Mouse (Mus musculus): Measurements from ENCODE around the gene Srp68. TPM values are rescaled to one million over a fixed set of nuclear protein-coding genes. Genes with fewer than 3 reads are reported as not detected.
A peak's percentile ranks its signal among the peaks of the same experiment; 100 is the strongest.
"Not testable (repeated sequence)": the region's sequence is repeated elsewhere in the genome, so short reads cannot be mapped to it uniquely, and the experiment has no call there.

The Srp68 gene
- polyA plus RNA-seq, 1 experiment from 2014 or later = 89.8 TPM

- no peak overlapping the region for H3K4me3 ChIP-seq (ENCODE audit: low read depth, low read length)
- H3K4me2 ChIP-seq = no peak overlapping the region
- no peak overlapping the region for H3K27ac ChIP-seq (ENCODE audit: low read depth)
- no peak overlapping the region for H3K9ac ChIP-seq
- H3K4me1 ChIP-seq (ENCODE audit: insufficient read depth) = no peaks in the 10 kb centered on the region
- ATAC-seq (ENCODE audit: insufficient read depth) = no peak
- peaks cover 18% of the 10 kb centered on the region for H3K36me3 ChIP-seq (ENCODE audit: insufficient read depth)
- no peak for DNase-seq
- peaks cover 48% of the 10 kb centered on the region for H3K27me3 ChIP-seq (ENCODE audit: insufficient read depth, low read length)
- TF ChIP-seq CTCF (IDR thresholded peaks at IDR 0.05; ENCODE audit: low read depth) = no peak
- WGBS = 36% methylated on average over 6 of the region's 6 CpGs
- H3K9me3 ChIP-seq (ENCODE audit: low read depth, low read length) = no peaks in the 10 kb centered on the region
These were observed 10.0 kb upstream of the Srp68 start for GRCm38 (mm10) chr11:116283982-116284381.

DNA sequence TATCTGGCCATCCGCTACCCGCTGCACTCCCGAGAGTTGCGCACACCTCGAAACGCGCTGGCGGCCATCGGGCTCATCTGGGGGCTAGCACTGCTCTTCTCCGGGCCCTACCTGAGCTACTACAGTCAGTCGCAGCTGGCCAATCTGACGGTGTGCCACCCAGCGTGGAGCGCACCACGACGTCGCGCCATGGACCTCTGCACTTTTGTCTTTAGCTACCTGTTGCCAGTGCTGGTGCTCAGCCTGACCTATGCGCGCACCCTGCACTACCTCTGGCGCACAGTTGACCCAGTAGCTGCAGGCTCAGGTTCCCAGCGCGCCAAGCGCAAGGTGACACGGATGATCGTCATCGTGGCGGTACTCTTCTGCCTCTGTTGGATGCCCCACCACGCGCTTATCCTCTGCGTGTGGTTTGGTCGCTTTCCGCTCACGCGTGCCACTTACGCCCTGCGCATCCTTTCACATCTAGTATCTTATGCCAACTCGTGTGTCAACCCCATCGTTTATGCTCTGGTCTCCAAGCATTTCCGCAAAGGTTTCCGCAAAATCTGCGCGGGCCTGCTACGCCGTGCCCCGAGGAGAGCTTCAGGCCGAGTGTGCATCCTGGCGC, 9.0 kb upstream of the Srp68 start:
- Histone ChIP-seq H3K4me2 (no peak overlapping the region), H3K9me3 (ENCODE audit: low read depth, low read length) (no peaks in the 10 kb centered on the region), H3K4me3 (ENCODE audit: low read depth, low read length) (no peak overlapping the region), H3K27me3 (ENCODE audit: insufficient read depth, low read length) (peaks cover 48% of the 10 kb centered on the region), H3K27ac (ENCODE audit: low read depth) (no peak overlapping the region), H3K36me3 (ENCODE audit: insufficient read depth) (peaks cover 8% of the 10 kb centered on the region), H3K4me1 (ENCODE audit: insufficient read depth) (no peaks in the 10 kb centered on the region), H3K9ac (no peak overlapping the region)
- TF ChIP-seq CTCF (IDR thresholded peaks at IDR 0.05; ENCODE audit: low read depth) = no peak
- DNase-seq (no peak), ATAC-seq (ENCODE audit: insufficient read depth) (no peak)
- 10% methylated on average over 48 of the region's 48 CpGs for WGBS

DNA sequence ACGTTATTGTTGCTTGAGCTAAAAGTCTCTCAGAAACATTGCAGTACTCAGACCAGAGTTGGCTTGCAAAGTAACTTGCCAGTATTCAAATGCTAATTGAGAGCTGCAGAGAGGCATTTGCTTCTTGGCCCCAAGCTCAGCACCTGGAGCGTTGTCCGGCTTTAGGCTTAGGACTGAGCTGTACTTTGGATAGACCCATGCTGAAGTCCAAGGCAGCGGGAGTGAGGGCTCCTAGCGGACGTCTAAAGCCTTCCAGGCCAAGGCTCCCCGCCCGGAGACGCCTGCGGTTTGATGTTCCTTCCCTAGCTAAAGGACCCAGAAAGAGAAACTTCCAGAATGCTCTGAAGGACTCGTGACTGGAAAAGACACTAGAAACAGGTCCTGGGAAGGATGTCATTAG, 8.1 kb upstream of the Srp68 start:
- H3K4me3 ChIP-seq (ENCODE audit: low read depth, low read length) = peak overlapping the region; percentile 28; the same call in 1 of the 2 replicates
- WGBS = 4% methylated on average over 11 of the region's 11 CpGs
- H3K4me2 ChIP-seq = 0 out of 2 replicates have a peak overlapping the region, but pooled peaks have one; percentile 54
- H3K36me3 ChIP-seq (ENCODE audit: insufficient read depth) = no peaks in the 10 kb centered on the region
- no peaks in the 10 kb centered on the region for H3K4me1 ChIP-seq (ENCODE audit: insufficient read depth)
- ATAC-seq (ENCODE audit: insufficient read depth) = no peak
- no peaks in the 10 kb centered on the region for H3K9me3 ChIP-seq (ENCODE audit: low read depth, low read length)
- no peak overlapping the region for H3K27ac ChIP-seq (ENCODE audit: low read depth)
- H3K27me3 ChIP-seq (ENCODE audit: insufficient read depth, low read length) = peaks cover 48% of the 10 kb centered on the region
- TF ChIP-seq CTCF (IDR thresholded peaks at IDR 0.05; ENCODE audit: low read depth) = peak; percentile 41
- H3K9ac ChIP-seq = no peak overlapping the region
- DNase-seq = peak; percentile 71

DNA sequence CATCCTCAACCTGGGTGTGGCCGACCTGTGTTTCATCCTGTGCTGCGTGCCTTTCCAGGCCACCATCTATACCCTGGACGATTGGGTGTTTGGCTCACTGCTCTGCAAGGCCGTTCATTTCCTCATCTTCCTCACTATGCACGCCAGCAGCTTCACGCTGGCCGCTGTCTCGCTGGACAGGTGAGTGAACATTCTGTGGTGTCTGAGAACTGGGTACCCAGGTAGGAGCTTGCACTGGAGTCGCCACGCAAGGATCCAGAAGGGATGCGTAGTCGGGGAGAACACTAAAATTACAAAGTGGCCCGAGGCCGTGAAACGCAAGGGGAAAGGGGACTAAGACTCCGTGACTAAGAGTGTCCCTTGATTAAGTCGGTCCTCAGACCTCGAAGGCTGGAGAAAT, 7.7 kb upstream of the Srp68 start:
- DNase-seq = no peak
- WGBS = 4% methylated on average over 18 of the region's 18 CpGs
- no peaks in the 10 kb centered on the region for H3K4me1 ChIP-seq (ENCODE audit: insufficient read depth)

DNA sequence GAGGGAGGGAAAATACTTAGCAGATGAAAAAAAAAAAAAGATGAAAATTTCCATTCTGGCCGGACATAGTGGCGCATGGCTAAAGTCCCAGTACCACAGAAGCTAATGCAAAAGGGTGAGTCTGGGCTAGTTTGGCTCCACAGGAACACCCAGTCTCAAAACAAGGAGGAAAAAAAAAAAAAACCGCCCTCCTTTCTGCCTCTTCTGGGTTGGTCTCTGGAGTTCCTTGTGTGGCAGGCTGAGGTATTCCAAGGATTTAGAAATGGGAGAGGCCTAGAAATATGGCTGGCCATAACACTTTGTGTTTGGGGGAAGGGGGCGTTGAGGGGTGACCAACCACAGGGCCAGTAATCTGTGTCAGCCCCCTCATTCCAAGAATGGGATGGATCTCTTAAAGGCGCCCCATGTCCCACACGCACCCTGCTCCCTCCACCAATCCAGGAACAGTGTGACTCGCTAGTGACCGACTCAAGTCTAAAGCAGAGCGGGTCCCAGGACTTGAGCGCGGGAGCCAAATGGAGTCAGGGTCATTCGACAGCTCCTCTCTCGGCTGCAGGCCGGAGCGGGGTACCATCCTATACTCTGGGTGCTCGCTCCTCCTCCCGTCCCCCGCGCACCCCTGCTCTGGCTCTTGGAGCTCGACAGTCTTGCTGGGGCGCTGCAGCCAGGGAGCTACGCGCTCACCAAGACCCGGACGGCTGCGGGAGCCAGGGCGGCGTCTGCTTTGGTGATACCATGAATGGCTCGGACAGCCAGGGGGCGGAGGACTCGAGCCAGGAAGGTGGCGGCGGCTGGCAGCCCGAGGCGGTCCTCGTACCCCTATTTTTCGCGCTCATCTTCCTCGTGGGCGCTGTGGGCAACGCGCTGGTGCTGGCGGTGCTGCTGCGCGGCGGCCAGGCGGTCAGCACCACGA, 7.0 kb upstream of the Srp68 start, which contains the start of gene Galr2:
Gene Galr2 (plus strand): TSS at position 189 of the 913 bp plus-strand sequence.
- peaks cover 48% of the 10 kb centered on the region for H3K27me3 ChIP-seq (ENCODE audit: insufficient read depth, low read length)
- ATAC-seq (ENCODE audit: insufficient read depth) (no peak), DNase-seq (peak; percentile 33)
- no peaks in the 10 kb centered on the region for H3K36me3 ChIP-seq (ENCODE audit: insufficient read depth)
- no peaks in the 10 kb centered on the region for H3K4me1 ChIP-seq (ENCODE audit: insufficient read depth)
- peak within 1 kb of the TSS; percentile 54 for H3K4me2 ChIP-seq
- no peak within 1 kb of the TSS for H3K27ac ChIP-seq (ENCODE audit: low read depth)
- H3K9me3 ChIP-seq (ENCODE audit: low read depth, low read length) = no peaks in the 10 kb centered on the region
- no peak within 1 kb of the TSS; the same call in 1 of the 2 replicates for H3K9ac ChIP-seq
- peak within 1 kb of the TSS; percentile 28 for H3K4me3 ChIP-seq (ENCODE audit: low read depth, low read length)
- TF ChIP-seq CTCF (IDR thresholded peaks at IDR 0.05; ENCODE audit: low read depth) = peak; percentile 31
- WGBS = 5% methylated on average over 48 of the region's 48 CpGs

More for the DNA sequence above, 7.7 kb upstream of the Srp68 start:
- Histone ChIP-seq H3K9ac (no peak overlapping the region; the same call in 1 of the 2 replicates), H3K36me3 (ENCODE audit: insufficient read depth) (no peaks in the 10 kb centered on the region), H3K4me2 (peak overlapping the region; percentile 54), H3K27ac (ENCODE audit: low read depth) (no peak overlapping the region), H3K27me3 (ENCODE audit: insufficient read depth, low read length) (peaks cover 48% of the 10 kb centered on the region), H3K9me3 (ENCODE audit: low read depth, low read length) (no peaks in the 10 kb centered on the region), H3K4me3 (ENCODE audit: low read depth, low read length) (peak overlapping the region; percentile 28)
- no peak for ATAC-seq (ENCODE audit: insufficient read depth)
- TF ChIP-seq CTCF (IDR thresholded peaks at IDR 0.05; ENCODE audit: low read depth) = no peak

DNA sequence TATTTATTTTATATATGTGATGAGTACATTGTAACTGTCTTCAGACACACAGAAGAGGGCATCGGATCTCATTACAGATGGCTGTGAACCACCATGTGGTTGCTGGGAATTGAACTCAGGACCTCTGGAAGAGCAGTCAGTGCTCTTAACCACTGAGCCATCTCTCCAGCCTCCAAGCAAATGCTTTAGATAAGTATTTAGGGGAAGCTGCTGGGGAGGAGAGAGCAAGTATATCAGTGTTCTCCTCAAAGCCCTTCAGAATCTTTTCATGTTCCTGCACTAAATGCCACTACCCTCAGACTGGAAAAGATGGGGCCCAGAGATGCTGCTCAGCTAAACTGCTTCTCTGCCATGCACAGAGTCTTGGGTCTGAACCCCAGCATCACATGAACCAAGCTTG, 3.2 kb upstream of the Srp68 start:
- not testable (repeated sequence) for ATAC-seq (ENCODE audit: insufficient read depth); H3K27ac ChIP-seq (ENCODE audit: low read depth); H3K36me3 ChIP-seq (ENCODE audit: insufficient read depth); H3K4me2 ChIP-seq; DNase-seq; H3K9me3 ChIP-seq (ENCODE audit: low read depth, low read length); H3K9ac ChIP-seq; H3K4me3 ChIP-seq (ENCODE audit: low read depth, low read length)
- H3K4me1 ChIP-seq (ENCODE audit: insufficient read depth) = peaks cover 11% of the 10 kb centered on the region
- 75% methylated on average over 1 of the region's 1 CpGs for WGBS
- peaks cover 23% of the 10 kb centered on the region for H3K27me3 ChIP-seq (ENCODE audit: insufficient read depth, low read length)

Measured in lung, embryonic 14.5 days (tissue).